Mouse (Mus musculus) T-helper 1 cell (primary cell): ENCODE data around the gene Magix.

Source experiments
- in situ Hi-C: fragments of 300-600 bp; cut with MboI, MseI; formaldehyde crosslinking; loops from one replicate; pipeline ENCODE4 v1.15.1; 2025; ENCODE audit warnings: high pct_unique_total_duplicates

Magix gene

GRCm38 (mm10) chrX:7674284-7675000, 6.6 kb downstream of the Magix start:
- in situ Hi-C loops: no loop called here

- in situ Hi-C loops: no loop called here
Observed at GRCm38 (mm10) chrX:7673578-7674281, 7.3 kb downstream of the Magix start.

- in situ Hi-C loops: no loop called here
Observed at GRCm38 (mm10) chrX:7672739-7673138, 8.3 kb downstream of the Magix start.

GRCm38 (mm10) chrX:7670921-7671623, 10.0 kb downstream of the Magix start, which contains the start of gene Plp2:
Gene Plp2 (minus strand): TSS chrX:7671390.
- in situ Hi-C loops: no loop called here

- in situ Hi-C loops: no loop called here
Observed at GRCm38 (mm10) chrX:7670390-7670881, 10.6 kb downstream of the Magix start.

- in situ Hi-C loops: no loop called here
Observed at GRCm38 (mm10) chrX:7665739-7666502, 15.1 kb downstream of the Magix start.

GRCm38 (mm10) chrX:7664791-7665190, 16.3 kb downstream of the Magix start:
- in situ Hi-C loops: no loop called here

GRCm38 (mm10) chrX:7662936-7663335, 18.1 kb downstream of the Magix start:
- in situ Hi-C loops: no loop called here

- in situ Hi-C loops: no loop called here
Observed at GRCm38 (mm10) chrX:7661086-7661485, 20.0 kb downstream of the Magix start.

GRCm38 (mm10) chrX:7658785-7659589, 22.1 kb downstream of the Magix start:
- in situ Hi-C loops: no loop called here

GRCm38 (mm10) chrX:7658031-7658784, 22.8 kb downstream of the Magix start:
- in situ Hi-C loops: no loop called here

GRCm38 (mm10) chrX:7657221-7657639, 23.8 kb downstream of the Magix start, which contains the start of gene Prickle3:
Gene Prickle3 (plus strand): TSS chrX:7657260.
- in situ Hi-C loops: no loop called here

- in situ Hi-C loops: no loop called here
Observed at GRCm38 (mm10) chrX:7648671-7649304, 32.3 kb downstream of the Magix start.

GRCm38 (mm10) chrX:7645349-7645748, 35.7 kb downstream of the Magix start:
- in situ Hi-C loops: no loop called here

- in situ Hi-C loops: no loop called here
Observed at GRCm38 (mm10) chrX:7640785-7641184, 40.3 kb downstream of the Magix start.

- in situ Hi-C loops: no loop called here
Observed at GRCm38 (mm10) chrX:7639536-7640325, 41.3 kb downstream of the Magix start.

- in situ Hi-C loops: no loop called here
Observed at GRCm38 (mm10) chrX:7638401-7639091, 42.5 kb downstream of the Magix start, which contains the start of gene Syp. Gene Syp (plus strand): TSS chrX:7638471.

- in situ Hi-C loops: no loop called here
Observed at GRCm38 (mm10) chrX:7635101-7635500, 46.0 kb downstream of the Magix start.
